Mouse (Mus musculus): ENCODE data around the gene Kif3c. TPM values are rescaled to one million over a fixed set of nuclear protein-coding genes. Genes with fewer than 3 reads are reported as not detected.

Kif3c gene
- polyA plus RNA-seq (2015; fragmentation: Illumina TruSeq; extraction: RNeasy Lipid Tissue Mini Kit (QIAGEN cat#74804); ENCODE audit: insufficient read depth, low replicate concordance) = 8.7 TPM

GRCm38 (mm10) chr12:3364508-3365448, at the start of gene Kif3c:
TSS of gene Kif3c (plus strand) at chr12:3365132.

GRCm38 (mm10) chr12:3426530-3427034, 61.6 kb downstream of the Kif3c start, which contains the start of gene Asxl2:
TSS of gene Asxl2 (plus strand) at chr12:3426857.

Other genes starting within 250 kb of the Kif3c start
- gene Rab10, start 55.2 kb upstream of the Kif3c start, polyA plus RNA-seq (2015; fragmentation: Illumina TruSeq; extraction: RNeasy Lipid Tissue Mini Kit (QIAGEN cat#74804); ENCODE audit: insufficient read depth, low replicate concordance) = 128 TPM
- gene Asxl2, start 61.7 kb downstream of the Kif3c start, polyA plus RNA-seq (2015; fragmentation: Illumina TruSeq; extraction: RNeasy Lipid Tissue Mini Kit (QIAGEN cat#74804); ENCODE audit: insufficient read depth, low replicate concordance) = 55.6 TPM
- gene Dtnb, start 207.2 kb downstream of the Kif3c start, polyA plus RNA-seq (2015; fragmentation: Illumina TruSeq; extraction: RNeasy Lipid Tissue Mini Kit (QIAGEN cat#74804); ENCODE audit: insufficient read depth, low replicate concordance) = 12.1 TPM